Mouse (Mus musculus) left cerebral cortex, adult 18-20 months (tissue): ENCODE measurements around the gene Bloc1s6. TPM values are rescaled to one million over a fixed set of nuclear protein-coding genes. Genes with fewer than 3 reads are reported as not detected.

Source experiments
- DNase-seq, 2 experiments: peaks; one replicate each; pipeline ENCODE4 v3.0.0; 2021 to 2022; ENCODE audit warnings: low spot score in 2 of 2, mixed read lengths in 1 of 2
- long read RNA-seq, 2 experiments: library from polyadenylated mRNA; stranded (forward); transcript quantifications; one replicate each; pipeline ENCODE4 v2.0.0; 2021
- total RNA-seq, 2 experiments: library from RNA; stranded (reverse); gene quantifications; 2 replicates each; pipeline ENCODE4 v1.2.3; 2021

Bloc1s6 gene
- 10 to 100 TPM; 26.8 to 30.6 TPM for total RNA-seq
- long read RNA-seq, experiment 1, transcript Bloc1s6-206 (5 exons, 2,088 nt), result minor isoform, 5 of 54 reads
- long read RNA-seq, experiment 1, transcript Bloc1s6-201 (5 exons, 3,484 nt), result major isoform, 40 of 54 reads
- long read RNA-seq, experiment 1, partial matches to known transcripts, result 4 of 54 reads
- long read RNA-seq, experiment 1, other reads (novel, unspliced or antisense), result 5 of 54 reads
- long read RNA-seq, experiment 2, transcript Bloc1s6-201 (5 exons, 3,484 nt), result major isoform, 36 of 44 reads
- long read RNA-seq, experiment 2, partial matches to known transcripts, result 2 of 44 reads
- long read RNA-seq, experiment 2, other reads (novel, unspliced or antisense), result 1 of 44 reads

GRCm38 (mm10) chr2:122737894-122738830, at the start of gene Bloc1s6:
Gene Bloc1s6, plus strand, starts transcription at chr2:122738503.
- DNase-seq, result peak; percentile 90 to 94

GRCm38 (mm10) chr2:122697526-122697925, 40.8 kb upstream of the Bloc1s6 start:
- DNase-seq, result no peak

- DNase-seq, result no peak
These were observed 37.3 kb upstream of the Bloc1s6 start for GRCm38 (mm10) chr2:122701012-122701411.

GRCm38 (mm10) chr2:122701871-122702180, 36.5 kb upstream of the Bloc1s6 start:
- no peak for DNase-seq

GRCm38 (mm10) chr2:122702181-122703036, 35.9 kb upstream of the Bloc1s6 start, which contains the start of gene Slc30a4:
Gene Slc30a4, minus strand, starts transcription at chr2:122702663.
- peak; percentile 58 to 78 for DNase-seq

- no peak for DNase-seq
These were observed 33.7 kb upstream of the Bloc1s6 start for GRCm38 (mm10) chr2:122704572-122704971.

GRCm38 (mm10) chr2:122708080-122708479, 30.2 kb upstream of the Bloc1s6 start:
- DNase-seq, result no peak

- no peak for DNase-seq
These were observed 29.1 kb upstream of the Bloc1s6 start for GRCm38 (mm10) chr2:122709156-122709555.

- DNase-seq, result no peak
These were observed 26.4 kb upstream of the Bloc1s6 start for GRCm38 (mm10) chr2:122711911-122712310.

GRCm38 (mm10) chr2:122712848-122713247, 25.5 kb upstream of the Bloc1s6 start:
- no peak for DNase-seq

- no peak for DNase-seq
These were observed 23.1 kb upstream of the Bloc1s6 start for GRCm38 (mm10) chr2:122715148-122715692.

- no peak for DNase-seq
These were observed 21.9 kb upstream of the Bloc1s6 start for GRCm38 (mm10) chr2:122716301-122716842.

- DNase-seq, result no peak
These were observed 19.1 kb upstream of the Bloc1s6 start for GRCm38 (mm10) chr2:122719232-122719631.

- DNase-seq, result no peak
These were observed 17.7 kb upstream of the Bloc1s6 start for GRCm38 (mm10) chr2:122720564-122720963.

- DNase-seq, result no peak
These were observed 12.7 kb upstream of the Bloc1s6 start for GRCm38 (mm10) chr2:122725604-122726003.

GRCm38 (mm10) chr2:122731456-122731855, 6.8 kb upstream of the Bloc1s6 start:
- DNase-seq, result no peak

- no peak for DNase-seq
These were observed 720 bp downstream of the Bloc1s6 start for GRCm38 (mm10) chr2:122739023-122739422.

GRCm38 (mm10) chr2:122746461-122746860, 8.2 kb downstream of the Bloc1s6 start:
- no peak for DNase-seq

- peak; percentile 63 to 64 for DNase-seq
These were observed 15.5 kb downstream of the Bloc1s6 start for GRCm38 (mm10) chr2:122753739-122754343.

GRCm38 (mm10) chr2:122759791-122760190, 21.5 kb downstream of the Bloc1s6 start:
- no peak for DNase-seq
